Mouse (Mus musculus): ENCODE measurements at regions not wholly inside any gene's neighbourhood (a gene's known extent, or its start where the extent isn't known, plus 50 kb on each side); places are given as distances from the start of the nearest gene placed in this dataset.

GRCm38 (mm10) chr8:26503918-26504317 lies 384.6 kb downstream of the Gm45692 start:
- TF ChIP-seq CTCF (IDR thresholded peaks at IDR 0.05; ENCODE audit: low read depth, low read length), result no peak
- TF ChIP-seq TAL1 (conservative IDR thresholded peaks at IDR 0.05; ENCODE audit: low read depth, low read length), result no peak
